Mouse (Mus musculus): ENCODE measurements around the gene Olfr1339. TPM values are rescaled to one million over a fixed set of nuclear protein-coding genes. Genes with fewer than 3 reads are reported as not detected.

Gene Olfr1339
- not detected for polyA plus RNA-seq (2014; fragmentation: Illumina TruSeq; extraction: RNeasy Lipid Tissue Mini Kit (QIAGEN cat#74804); ENCODE audit: low read depth, low replicate concordance)

GRCm38 (mm10) chr4:118731875-118732274, at the start of gene Olfr1339:
Olfr1339 (plus strand) TSS chr4:118732175.

GRCm38 (mm10) chr4:118692412-118692973, 39.5 kb upstream of the Olfr1339 start, which contains the start of gene Olfr1342:
Olfr1342 (minus strand) TSS chr4:118692756.

GRCm38 (mm10) chr4:118703223-118703622, 28.8 kb upstream of the Olfr1339 start, which contains the start of gene Olfr1341:
Olfr1341 (plus strand) TSS chr4:118703523.

GRCm38 (mm10) chr4:118719838-118720237, 12.1 kb upstream of the Olfr1339 start, which contains the start of gene Olfr1340:
Olfr1340 (plus strand) TSS chr4:118720138.

DNA sequence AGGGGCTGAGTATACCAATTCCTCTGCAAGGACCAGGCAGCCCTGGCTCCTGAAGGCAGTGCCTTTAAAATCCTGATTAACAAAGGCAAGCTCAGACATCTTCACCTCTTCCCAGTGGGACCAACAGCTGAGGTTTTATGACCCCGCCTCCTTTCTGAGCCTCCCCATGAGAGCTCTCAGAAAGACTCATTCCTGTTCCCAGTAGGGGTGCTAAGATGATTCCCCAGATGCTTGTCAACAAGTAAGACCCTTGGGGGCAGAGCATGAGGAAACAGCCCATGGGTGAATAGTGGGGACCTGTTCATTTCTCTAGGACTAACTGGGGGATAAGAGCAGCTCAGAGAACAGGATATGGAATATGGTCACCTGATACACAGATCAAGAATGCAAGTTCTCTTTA, 26.7 kb downstream of the Olfr1339 start, which contains the start of gene Olfr1338:
Olfr1338 (minus strand) TSS at position 101 of the 400 bp plus-strand sequence.

GRCm38 (mm10) chr4:118782486-118782885, 50.5 kb downstream of the Olfr1339 start, which contains the start of gene Olfr1337:
Olfr1337 (minus strand) TSS chr4:118782586.

Other genes with a start within 250 kb of the Olfr1339 start
- gene Tie1, start 242.1 kb upstream of the Olfr1339 start, polyA plus RNA-seq (2014; fragmentation: Illumina TruSeq; extraction: RNeasy Lipid Tissue Mini Kit (QIAGEN cat#74804); ENCODE audit: low read depth, low replicate concordance), result 0.90 TPM
- 8.2 TPM for gene 2610528J11Rik, start 205.2 kb upstream of the Olfr1339 start, polyA plus RNA-seq (2014; fragmentation: Illumina TruSeq; extraction: RNeasy Lipid Tissue Mini Kit (QIAGEN cat#74804); ENCODE audit: low read depth, low replicate concordance)
- gene Tmem125, start 188.1 kb upstream of the Olfr1339 start, polyA plus RNA-seq (2014; fragmentation: Illumina TruSeq; extraction: RNeasy Lipid Tissue Mini Kit (QIAGEN cat#74804); ENCODE audit: low read depth, low replicate concordance), result 1.8 TPM
- gene Cfap57, start 111.4 kb upstream of the Olfr1339 start, polyA plus RNA-seq (2014; fragmentation: Illumina TruSeq; extraction: RNeasy Lipid Tissue Mini Kit (QIAGEN cat#74804); ENCODE audit: low read depth, low replicate concordance), result not detected
- gene Ebna1bp2, start 111.4 kb upstream of the Olfr1339 start, polyA plus RNA-seq (2014; fragmentation: Illumina TruSeq; extraction: RNeasy Lipid Tissue Mini Kit (QIAGEN cat#74804); ENCODE audit: low read depth, low replicate concordance), result 13.0 TPM
- gene Olfr62, start 73.2 kb upstream of the Olfr1339 start, polyA plus RNA-seq (2014; fragmentation: Illumina TruSeq; extraction: RNeasy Lipid Tissue Mini Kit (QIAGEN cat#74804); ENCODE audit: low read depth, low replicate concordance), result not detected
- not detected for gene Olfr1342, start 39.4 kb upstream of the Olfr1339 start, polyA plus RNA-seq (2014; fragmentation: Illumina TruSeq; extraction: RNeasy Lipid Tissue Mini Kit (QIAGEN cat#74804); ENCODE audit: low read depth, low replicate concordance)
- gene Olfr1341, start 28.7 kb upstream of the Olfr1339 start, polyA plus RNA-seq (2014; fragmentation: Illumina TruSeq; extraction: RNeasy Lipid Tissue Mini Kit (QIAGEN cat#74804); ENCODE audit: low read depth, low replicate concordance), result not detected
- gene Olfr1340, start 12.0 kb upstream of the Olfr1339 start, polyA plus RNA-seq (2014; fragmentation: Illumina TruSeq; extraction: RNeasy Lipid Tissue Mini Kit (QIAGEN cat#74804); ENCODE audit: low read depth, low replicate concordance), result not detected
- gene Olfr1338, start 26.6 kb downstream of the Olfr1339 start, polyA plus RNA-seq (2014; fragmentation: Illumina TruSeq; extraction: RNeasy Lipid Tissue Mini Kit (QIAGEN cat#74804); ENCODE audit: low read depth, low replicate concordance), result not detected
- not detected for gene Olfr1337, start 50.4 kb downstream of the Olfr1339 start, polyA plus RNA-seq (2014; fragmentation: Illumina TruSeq; extraction: RNeasy Lipid Tissue Mini Kit (QIAGEN cat#74804); ENCODE audit: low read depth, low replicate concordance)
- gene Olfr1335, start 77.8 kb downstream of the Olfr1339 start, polyA plus RNA-seq (2014; fragmentation: Illumina TruSeq; extraction: RNeasy Lipid Tissue Mini Kit (QIAGEN cat#74804); ENCODE audit: low read depth, low replicate concordance), result not detected
- not detected for gene Olfr1333, start 104.1 kb downstream of the Olfr1339 start, polyA plus RNA-seq (2014; fragmentation: Illumina TruSeq; extraction: RNeasy Lipid Tissue Mini Kit (QIAGEN cat#74804); ENCODE audit: low read depth, low replicate concordance)
- gene Olfr1331, start 132.5 kb downstream of the Olfr1339 start, polyA plus RNA-seq (2014; fragmentation: Illumina TruSeq; extraction: RNeasy Lipid Tissue Mini Kit (QIAGEN cat#74804); ENCODE audit: low read depth, low replicate concordance), result not detected
- not detected for gene Olfr1330, start 156.4 kb downstream of the Olfr1339 start, polyA plus RNA-seq (2014; fragmentation: Illumina TruSeq; extraction: RNeasy Lipid Tissue Mini Kit (QIAGEN cat#74804); ENCODE audit: low read depth, low replicate concordance)
- gene Olfr1329, start 185.3 kb downstream of the Olfr1339 start, polyA plus RNA-seq (2014; fragmentation: Illumina TruSeq; extraction: RNeasy Lipid Tissue Mini Kit (QIAGEN cat#74804); ENCODE audit: low read depth, low replicate concordance), result not detected
- not detected for gene Olfr1328, start 206.4 kb downstream of the Olfr1339 start, polyA plus RNA-seq (2014; fragmentation: Illumina TruSeq; extraction: RNeasy Lipid Tissue Mini Kit (QIAGEN cat#74804); ENCODE audit: low read depth, low replicate concordance)
- gene Lao1, start 229.4 kb downstream of the Olfr1339 start, polyA plus RNA-seq (2014; fragmentation: Illumina TruSeq; extraction: RNeasy Lipid Tissue Mini Kit (QIAGEN cat#74804); ENCODE audit: low read depth, low replicate concordance), result not detected